Mouse (Mus musculus): Measurements from ENCODE around the gene Eif3d. TPM values are rescaled to one million over a fixed set of nuclear protein-coding genes. Genes with fewer than 3 reads are reported as not detected.

Eif3d gene
- polyA plus RNA-seq, 1 experiment from 2014 or later, result 225 TPM

GRCm38 (mm10) chr15:77938516-77938915, 32.1 kb downstream of the Eif3d start:
- Histone ChIP-seq H3K36me3 (no peaks in the 10 kb centered on the region), H3K9me3 (no peaks in the 10 kb centered on the region), H3K4me1 (peaks cover 8% of the 10 kb centered on the region), H3K27me3 (ENCODE audit: insufficient read depth, poor library complexity, severe bottlenecking) (0 out of 2 replicates have a peak, but pooled peaks cover 8% of the 10 kb centered on the region), H3K4me3 (no peak overlapping the region), H3K27ac (no peak overlapping the region)
- 72% methylated on average over 5 of the region's 5 CpGs for WGBS
- DNase-seq (ENCODE audit: low spot score), result no peak

GRCm38 (mm10) chr15:77935673-77936375, 34.8 kb downstream of the Eif3d start:
- 77% methylated on average over 14 of the region's 14 CpGs for WGBS

GRCm38 (mm10) chr15:77934968-77935367, 35.6 kb downstream of the Eif3d start:
- 0 out of 2 replicates have a peak, but pooled peaks cover 8% of the 10 kb centered on the region for H3K27me3 ChIP-seq (ENCODE audit: insufficient read depth, poor library complexity, severe bottlenecking)
- H3K27ac ChIP-seq, result no peak overlapping the region
- H3K9me3 ChIP-seq, result no peaks in the 10 kb centered on the region
- DNase-seq (ENCODE audit: low spot score), result no peak
- H3K36me3 ChIP-seq, result no peaks in the 10 kb centered on the region
- H3K4me3 ChIP-seq, result no peak overlapping the region
- H3K4me1 ChIP-seq, result peaks cover 9% of the 10 kb centered on the region
- WGBS, result 52% methylated on average over 5 of the region's 5 CpGs

More at GRCm38 (mm10) chr15:77935673-77936375, 34.8 kb downstream of the Eif3d start:
- no peak for DNase-seq (ENCODE audit: low spot score)
- H3K9me3 ChIP-seq, result no peaks in the 10 kb centered on the region
- H3K27ac ChIP-seq, result no peak overlapping the region
- H3K4me1 ChIP-seq, result peaks cover 9% of the 10 kb centered on the region
- H3K27me3 ChIP-seq (ENCODE audit: insufficient read depth, poor library complexity, severe bottlenecking), result 0 out of 2 replicates have a peak, but pooled peaks cover 8% of the 10 kb centered on the region
- H3K4me3 ChIP-seq, result no peak overlapping the region
- no peaks in the 10 kb centered on the region for H3K36me3 ChIP-seq

- 79% methylated on average over 11 of the region's 11 CpGs for WGBS
- Histone ChIP-seq H3K4me3 (no peak overlapping the region), H3K36me3 (no peaks in the 10 kb centered on the region), H3K27ac (no peak overlapping the region), H3K27me3 (ENCODE audit: insufficient read depth, poor library complexity, severe bottlenecking) (0 out of 2 replicates have a peak, but pooled peaks cover 8% of the 10 kb centered on the region), H3K4me1 (peaks cover 14% of the 10 kb centered on the region), H3K9me3 (no peaks in the 10 kb centered on the region)
- DNase-seq (ENCODE audit: low spot score), result no peak
Measured at GRCm38 (mm10) chr15:77934326-77934725, 36.3 kb downstream of the Eif3d start.

- no peaks in the 10 kb centered on the region for H3K9me3 ChIP-seq
- 0 out of 2 replicates have a peak overlapping the region, but pooled peaks have one; percentile 27 for H3K4me3 ChIP-seq
- peak; percentile 92 for DNase-seq (ENCODE audit: low spot score)
- peaks cover 18% of the 10 kb centered on the region for H3K4me1 ChIP-seq
- no peak overlapping the region for H3K27ac ChIP-seq
- 3% methylated on average over 14 of the region's 14 CpGs for WGBS
- H3K27me3 ChIP-seq (ENCODE audit: insufficient read depth, poor library complexity, severe bottlenecking), result 0 out of 2 replicates have a peak, but pooled peaks cover 8% of the 10 kb centered on the region
- no peaks in the 10 kb centered on the region for H3K36me3 ChIP-seq
Measured at GRCm38 (mm10) chr15:77933770-77934169, 36.8 kb downstream of the Eif3d start.

- peaks cover 18% of the 10 kb centered on the region for H3K4me1 ChIP-seq
- 74% methylated on average over 3 of the region's 3 CpGs for WGBS
- no peaks in the 10 kb centered on the region for H3K36me3 ChIP-seq
- no peaks in the 10 kb centered on the region for H3K9me3 ChIP-seq
- DNase-seq (ENCODE audit: low spot score), result no peak
- H3K4me3 ChIP-seq, result no peak overlapping the region
- 0 out of 2 replicates have a peak, but pooled peaks cover 8% of the 10 kb centered on the region for H3K27me3 ChIP-seq (ENCODE audit: insufficient read depth, poor library complexity, severe bottlenecking)
- H3K27ac ChIP-seq, result no peak overlapping the region
Measured at GRCm38 (mm10) chr15:77933222-77933621, 37.4 kb downstream of the Eif3d start.

- H3K27ac ChIP-seq, result no peak overlapping the region
- no peak for DNase-seq (ENCODE audit: low spot score)
- 57% methylated on average over 6 of the region's 6 CpGs for WGBS
- peaks cover 25% of the 10 kb centered on the region for H3K4me1 ChIP-seq
- no peaks in the 10 kb centered on the region for H3K9me3 ChIP-seq
- no peak overlapping the region for H3K4me3 ChIP-seq
- 0 out of 2 replicates have a peak, but pooled peaks cover 8% of the 10 kb centered on the region for H3K27me3 ChIP-seq (ENCODE audit: insufficient read depth, poor library complexity, severe bottlenecking)
- H3K36me3 ChIP-seq, result peaks cover 11% of the 10 kb centered on the region; the same call in 1 of the 2 replicates
Measured at GRCm38 (mm10) chr15:77931689-77932016, 39.0 kb downstream of the Eif3d start.

GRCm38 (mm10) chr15:77930986-77931688, 39.5 kb downstream of the Eif3d start:
- no peaks in the 10 kb centered on the region for H3K9me3 ChIP-seq
- H3K27ac ChIP-seq, result no peak overlapping the region
- peaks cover 16% of the 10 kb centered on the region; the same call in 1 of the 2 replicates for H3K36me3 ChIP-seq
- peaks cover 25% of the 10 kb centered on the region for H3K4me1 ChIP-seq
- WGBS, result 65% methylated on average over 6 of the region's 6 CpGs
- H3K27me3 ChIP-seq (ENCODE audit: insufficient read depth, poor library complexity, severe bottlenecking), result 0 out of 2 replicates have a peak, but pooled peaks cover 8% of the 10 kb centered on the region
- H3K4me3 ChIP-seq, result no peak overlapping the region
- DNase-seq (ENCODE audit: low spot score), result no peak

GRCm38 (mm10) chr15:77929804-77930203, 40.8 kb downstream of the Eif3d start:
- no peak for DNase-seq (ENCODE audit: low spot score)
- H3K27me3 ChIP-seq (ENCODE audit: insufficient read depth, poor library complexity, severe bottlenecking), result 0 out of 2 replicates have a peak, but pooled peaks cover 3% of the 10 kb centered on the region
- H3K9me3 ChIP-seq, result no peaks in the 10 kb centered on the region
- peak overlapping the region; percentile 81 for H3K4me3 ChIP-seq
- peaks cover 26% of the 10 kb centered on the region for H3K36me3 ChIP-seq
- H3K27ac ChIP-seq, result 0 out of 2 replicates have a peak overlapping the region, but pooled peaks have one; percentile 94
- 54% methylated on average over 8 of the region's 8 CpGs for WGBS
- H3K4me1 ChIP-seq, result peaks cover 25% of the 10 kb centered on the region

GRCm38 (mm10) chr15:77928673-77929331, 41.8 kb downstream of the Eif3d start, which contains the start of gene Txn2:
Gene Txn2, minus strand, starts transcription at chr15:77929006.
- WGBS, result 0% methylated on average over 34 of the region's 34 CpGs
- Histone ChIP-seq H3K27me3 (ENCODE audit: insufficient read depth, poor library complexity, severe bottlenecking) (no peaks in the 10 kb centered on the region), H3K9me3 (no peaks in the 10 kb centered on the region), H3K36me3 (peaks cover 36% of the 10 kb centered on the region), H3K4me1 (peaks cover 20% of the 10 kb centered on the region), H3K27ac (peak within 1 kb of the TSS; percentile 94), H3K4me3 (peak within 1 kb of the TSS; percentile 81)
- DNase-seq (ENCODE audit: low spot score), result peak; percentile 99

GRCm38 (mm10) chr15:77928091-77928490, 42.5 kb downstream of the Eif3d start:
- peak overlapping the region; percentile 81 for H3K4me3 ChIP-seq
- H3K9me3 ChIP-seq, result no peaks in the 10 kb centered on the region
- H3K27me3 ChIP-seq (ENCODE audit: insufficient read depth, poor library complexity, severe bottlenecking), result no peaks in the 10 kb centered on the region
- WGBS, result 30% methylated on average over 4 of the region's 4 CpGs
- DNase-seq (ENCODE audit: low spot score), result no peak
- H3K4me1 ChIP-seq, result peaks cover 16% of the 10 kb centered on the region
- peak overlapping the region; percentile 94 for H3K27ac ChIP-seq
- H3K36me3 ChIP-seq, result peaks cover 42% of the 10 kb centered on the region

- 91% methylated on average over 5 of the region's 5 CpGs for WGBS
- peaks cover 53% of the 10 kb centered on the region for H3K36me3 ChIP-seq
- H3K27ac ChIP-seq, result no peak overlapping the region
- peaks cover 16% of the 10 kb centered on the region for H3K4me1 ChIP-seq
- DNase-seq (ENCODE audit: low spot score), result no peak
- no peaks in the 10 kb centered on the region for H3K9me3 ChIP-seq
- H3K4me3 ChIP-seq, result no peak overlapping the region
- H3K27me3 ChIP-seq (ENCODE audit: insufficient read depth, poor library complexity, severe bottlenecking), result no peaks in the 10 kb centered on the region
Measured at GRCm38 (mm10) chr15:77926921-77927320, 43.7 kb downstream of the Eif3d start.
